Mouse (Mus musculus) olfactory bulb, adult 2 months (tissue): ENCODE measurements around the gene Abtb2.

ENCODE experiments used
- CTCF ChIP-seq: fragments of 200-500 bp; IDR thresholded peaks from 2 replicates; pipeline ENCODE4 v1.5.1; 2012; ENCODE audit warnings: low read depth, mild to moderate bottlenecking, low read length, moderate library complexity; ENCODE audit not compliant: insufficient read depth
- POLR2A ChIP-seq: fragments of 200-500 bp; IDR thresholded peaks from 2 replicates; pipeline ENCODE4 v1.6.1; 2012; ENCODE audit warnings: mild to moderate bottlenecking, low read depth, low read length, moderate library complexity; ENCODE audit not compliant: insufficient read depth

DNA sequence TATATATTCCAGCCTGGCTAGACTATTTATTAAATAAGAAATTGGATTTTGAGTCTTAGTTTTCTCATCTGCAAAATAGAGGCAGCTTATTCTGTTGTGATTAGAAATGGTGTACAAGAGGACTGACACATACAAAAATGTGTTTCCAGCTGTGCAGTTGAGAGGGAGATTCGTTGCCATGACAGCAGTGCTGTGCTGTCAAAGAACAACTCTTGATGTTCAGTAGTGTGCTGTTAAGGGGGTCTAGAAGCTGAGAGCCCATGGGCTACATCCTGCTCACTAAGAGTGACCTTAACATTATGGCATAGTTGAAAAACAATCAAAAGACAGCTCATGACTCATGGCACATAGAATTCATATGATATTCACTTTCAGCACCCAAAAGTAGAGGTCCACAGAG lies 71.3 kb downstream of the Abtb2 start:
- TF ChIP-seq CTCF: no peak
- TF ChIP-seq POLR2A: no peak
